ENCODE assay signal across 9 mouse cellular contexts in genomic region chr1:64117478-64118284, GRCm38 (mm10). TPM values are rescaled to one million over a fixed set of nuclear protein-coding genes. Genes with fewer than 3 reads are reported as not detected.
A peak's percentile ranks its signal among the peaks of the same experiment; 100 is the strongest.
DNase-seq lines count a peak whose midpoint lies in the region; ATAC-seq and TF ChIP-seq lines count a peak whose summit lies in the region.
"Had no signal": no experiment of that assay in that cellular context is flagged by ENCODE, and none has a peak within 500 bp of the region (broad histone marks: within the 10 kb centered on the region; RNA-seq: fewer than 3 reads in every experiment).

No protein-coding gene starts in this region.

- no peaks in the 10 kb centered on the region for H3K9me3 ChIP-seq in heart, embryonic 10.5 days
- H3K9me3 ChIP-seq in MEL (replicated peaks; ENCODE audit: insufficient read depth, low read length): no peaks in the 10 kb centered on the region
- H3K9me3 ChIP-seq in forebrain, embryonic 13.5 days (replicated peaks): no peaks in the 10 kb centered on the region
- no peaks in the 10 kb centered on the region for H3K9me3 ChIP-seq in liver, embryonic 15.5 days (replicated peaks)

- TF ChIP-seq EP300 in MEL (IDR thresholded peaks at IDR 0.05; ENCODE audit: low read depth in 1 of 2, low read length in 2 of 2): peak; percentile 25 to 77; a peak in 3 of 4 replicates

- H3K36me3 ChIP-seq in heart, embryonic 10.5 days: no peaks in the 10 kb centered on the region
- H3K36me3 ChIP-seq in MEL (ENCODE audit: control insufficient read depth in 1 of 2, insufficient read depth in 2 of 2, low read length in 2 of 2): peaks cover 0 to 27% of the 10 kb centered on the region in 2 experiments; a peak in 2 of 4 replicates
- no peaks in the 10 kb centered on the region for H3K36me3 ChIP-seq in forebrain, embryonic 13.5 days (ENCODE audit: poor library complexity, severe bottlenecking)
- no peaks in the 10 kb centered on the region for H3K36me3 ChIP-seq in liver, embryonic 15.5 days (replicated peaks)

- no peak overlapping the region for H3K27ac ChIP-seq in heart, embryonic 10.5 days
- H3K27ac ChIP-seq in MEL (ENCODE audit: control insufficient read depth, low read depth, low read length): peak overlapping the region; percentile 81
- H3K27ac ChIP-seq in forebrain, embryonic 13.5 days: peak overlapping the region; percentile 100
- no peak overlapping the region for H3K27ac ChIP-seq in liver, embryonic 15.5 days (replicated peaks)

- TF ChIP-seq RAD21 in MEL (IDR thresholded peaks at IDR 0.05; ENCODE audit: low read depth, low read length): no peak

- H3K27me3 ChIP-seq in heart, embryonic 10.5 days (ENCODE audit: insufficient read depth, poor library complexity, severe bottlenecking): no peaks in the 10 kb centered on the region
- no peaks in the 10 kb centered on the region for H3K27me3 ChIP-seq in MEL (ENCODE audit: control insufficient read depth in 1 of 2, insufficient read depth in 2 of 2, low read length in 2 of 2)
- H3K27me3 ChIP-seq in forebrain, embryonic 13.5 days: no peaks in the 10 kb centered on the region
- peaks cover 23% of the 10 kb centered on the region for H3K27me3 ChIP-seq in liver, embryonic 15.5 days

- TF ChIP-seq CTCF in MEL (IDR thresholded peaks at IDR 0.05 in 2 of 3, conservative IDR thresholded peaks at IDR 0.05 in 1 of 3; ENCODE audit: control insufficient read depth in 1 of 3, insufficient read depth in 1 of 3, low read depth in 2 of 3, low read length in 3 of 3, poor library complexity in 1 of 3, severe bottlenecking in 1 of 3): no peak

- 0 out of 2 replicates have a peak overlapping the region, but pooled peaks have one; percentile 24 for H3K4me3 ChIP-seq in heart, embryonic 10.5 days
- peak overlapping the region; percentile 34 to 54 for H3K4me3 ChIP-seq in MEL (ENCODE audit: control insufficient read depth in 1 of 2, insufficient read depth in 1 of 2, low read depth in 2 of 2, low read length in 2 of 2)
- H3K4me3 ChIP-seq in forebrain, embryonic 13.5 days: peak overlapping the region; percentile 69
- no peak overlapping the region for H3K4me3 ChIP-seq in liver, embryonic 15.5 days (replicated peaks)

- H3K4me1 ChIP-seq in heart, embryonic 10.5 days: peaks cover 41% of the 10 kb centered on the region
- H3K4me1 ChIP-seq in MEL (ENCODE audit: control insufficient read depth in 1 of 2, insufficient read depth in 2 of 2, low read length in 2 of 2): peaks cover 12 to 29% of the 10 kb centered on the region in 2 experiments
- peaks cover 54% of the 10 kb centered on the region for H3K4me1 ChIP-seq in forebrain, embryonic 13.5 days
- H3K4me1 ChIP-seq in liver, embryonic 15.5 days (replicated peaks): peaks cover 28% of the 10 kb centered on the region

- intact Hi-C loops in heart, postnatal 14 days (cut with DNase I): loop anchor here (2.0 to 5.0 kb wide), 3 partner anchors 40 to 353 kb away; no protein-coding TSS in a partner anchor

- H3K9ac ChIP-seq in MEL (ENCODE audit: control insufficient read depth, low read depth, low read length, poor library complexity, severe bottlenecking): peak overlapping the region; percentile 51
- peak overlapping the region; percentile 89 for H3K9ac ChIP-seq in forebrain, embryonic 13.5 days
- 0 out of 2 replicates have a peak overlapping the region, but pooled peaks have one; percentile 3 for H3K9ac ChIP-seq in liver, embryonic 15.5 days

- no peak for ATAC-seq in forebrain, embryonic 13.5 days
- no peak for ATAC-seq in liver, embryonic 15.5 days (ENCODE audit: insufficient read depth)

- no peak for DNase-seq in heart, embryonic 10.5 days (ENCODE audit: low spot score)
- no peak for DNase-seq in heart, postnatal 14 days
- DNase-seq in MEL (ENCODE audit: low read depth, low spot score): peak; percentile 64
- no peak for DNase-seq in right cerebral cortex, postnatal 25 days
- DNase-seq in right cerebral cortex, postnatal 4 days: no peak
- no peak for DNase-seq in embryo, embryonic 10 days (ENCODE audit: low spot score)
- DNase-seq: adrenal gland, postnatal 25 days had no signal

- 72% methylated on average over 11 of the region's 11 CpGs for WGBS in heart, embryonic 10.5 days
- WGBS in forebrain, embryonic 13.5 days: 82% methylated on average over 11 of the region's 11 CpGs
- WGBS in liver, embryonic 15.5 days (ENCODE audit: insufficient replicate concordance): 30% methylated on average over 11 of the region's 11 CpGs

- H3K79me2 ChIP-seq in MEL (ENCODE audit: control insufficient read depth, insufficient read depth, low read length, poor library complexity): peaks cover 12% of the 10 kb centered on the region

- TF ChIP-seq POLR2A in MEL (IDR thresholded peaks at IDR 0.05; ENCODE audit: control insufficient read depth in 1 of 2, insufficient read depth in 1 of 2, low read depth in 1 of 2, low read length in 2 of 2, poor library complexity in 1 of 2): no peak

- peak overlapping the region; percentile 68 for H3K4me2 ChIP-seq in forebrain, embryonic 13.5 days
- peak overlapping the region; percentile 87 for H3K4me2 ChIP-seq in liver, embryonic 15.5 days

TF ChIP-seq in MEL, 35 proteins besides CTCF, POLR2A, EP300 and RAD21:
- TF ChIP-seq SIN3A (IDR thresholded peaks at IDR 0.05; ENCODE audit: low read length): no peak
- no peak for TF ChIP-seq POLR2AphosphoS2 (IDR thresholded peaks at IDR 0.05; ENCODE audit: low read length)
- peak; percentile 87 for TF ChIP-seq TCF12 (IDR thresholded peaks at IDR 0.05; ENCODE audit: low read depth, low read length)
- TF ChIP-seq MYC (IDR thresholded peaks at IDR 0.05; ENCODE audit: low read depth, low read length): no peak; the same call in 1 of the 2 replicates
- no peak for TF ChIP-seq USF2 (IDR thresholded peaks at IDR 0.05; ENCODE audit: borderline replicate concordance in 1 of 2, insufficient read depth in 1 of 2, low read depth in 1 of 2, low read length in 2 of 2)
- peak; percentile 88 for TF ChIP-seq MYB (IDR thresholded peaks at IDR 0.05; ENCODE audit: low read depth, low read length)
- no peak for TF ChIP-seq NELFE (IDR thresholded peaks at IDR 0.05; ENCODE audit: low read depth, low read length)
- TF ChIP-seq GATA1 (IDR thresholded peaks at IDR 0.05; ENCODE audit: low read depth, low read length): peak; percentile 34; the same call in 1 of the 2 replicates
- peak; percentile 58 for TF ChIP-seq TAL1 (IDR thresholded peaks at IDR 0.05; ENCODE audit: low read length)
- TF ChIP-seq NRF1 (IDR thresholded peaks at IDR 0.05; ENCODE audit: insufficient read depth, low read depth, low read length, poor library complexity, severe bottlenecking): peak; percentile 42; the same call in 1 of the 2 replicates
- TF ChIP-seq SMC3 (IDR thresholded peaks at IDR 0.05; ENCODE audit: low read depth, low read length): no peak
- no peak for TF ChIP-seq KAT2A (conservative IDR thresholded peaks at IDR 0.05; ENCODE audit: low read depth, low read length)
- peak; percentile 56 for TF ChIP-seq ETS1 (IDR thresholded peaks at IDR 0.05; ENCODE audit: low read depth, low read length)
- no peak for TF ChIP-seq JUND (IDR thresholded peaks at IDR 0.05; ENCODE audit: low read depth, low read length)

RNA-seq across cellular contexts. Expression of gene Klf7, which starts 4.4 kb away (rescaled TPM):
- polyA plus RNA-seq in heart, embryonic 10.5 days (2016; fragmentation: Nextera tagmentation; extraction: Ambion mirVana): 15.1 and 15.8 TPM in 2 replicates
- total RNA-seq in heart, postnatal 14 days (2021): 10 to 100 TPM; 22.1 to 22.6 TPM
- 1.6 and 2.7 TPM in 2 replicates for total RNA-seq in MEL (2012; rRNA removed)
- polyA plus RNA-seq in MEL (2012; ENCODE audit: insufficient read depth in 1 of 2, insufficient read length in 2 of 2, low read depth in 1 of 2, low replicate concordance in 2 of 2, missing spikeins in 1 of 2): 1 to 10 TPM in 1 of 2 experiments, not detected in 1; 3.1 TPM
- polyA plus RNA-seq in forebrain, embryonic 13.5 days (2015; fragmentation: Nextera tagmentation; extraction: Ambion mirVana): 66.4 and 76.8 TPM in 2 replicates
- 6.2 TPM in 2 replicates for polyA plus RNA-seq in liver, embryonic 15.5 days (2015; fragmentation: Nextera tagmentation; extraction: Ambion mirVana)

Comparison
In these comparisons a context has a peak if more than half of its experiments do, and no peak if none do; other contexts are left out.
1. H3K27ac ChIP-seq: peak in MEL (single experiment) and forebrain, embryonic 13.5 days (single experiment); none in heart, embryonic 10.5 days (single experiment) and liver, embryonic 15.5 days (single experiment).
2. H3K9ac ChIP-seq: peak in every context shown above with its lines; median percentile 89 in forebrain, embryonic 13.5 days; 51 in MEL; 3 in liver, embryonic 15.5 days.